Mouse (Mus musculus): Measurements from ENCODE around the gene Arel1. TPM values are rescaled to one million over a fixed set of nuclear protein-coding genes. Genes with fewer than 3 reads are reported as not detected.

Arel1 gene
- total RNA-seq, 2 experiments from 2014 or later, result 115 to 117 TPM

- DNase-seq (ENCODE audit: extremely low spot score in 1 of 2, low spot score in 1 of 2), result no peak
Observed at GRCm38 (mm10) chr12:84907627-84908480, 62.8 kb downstream of the Arel1 start.

DNA sequence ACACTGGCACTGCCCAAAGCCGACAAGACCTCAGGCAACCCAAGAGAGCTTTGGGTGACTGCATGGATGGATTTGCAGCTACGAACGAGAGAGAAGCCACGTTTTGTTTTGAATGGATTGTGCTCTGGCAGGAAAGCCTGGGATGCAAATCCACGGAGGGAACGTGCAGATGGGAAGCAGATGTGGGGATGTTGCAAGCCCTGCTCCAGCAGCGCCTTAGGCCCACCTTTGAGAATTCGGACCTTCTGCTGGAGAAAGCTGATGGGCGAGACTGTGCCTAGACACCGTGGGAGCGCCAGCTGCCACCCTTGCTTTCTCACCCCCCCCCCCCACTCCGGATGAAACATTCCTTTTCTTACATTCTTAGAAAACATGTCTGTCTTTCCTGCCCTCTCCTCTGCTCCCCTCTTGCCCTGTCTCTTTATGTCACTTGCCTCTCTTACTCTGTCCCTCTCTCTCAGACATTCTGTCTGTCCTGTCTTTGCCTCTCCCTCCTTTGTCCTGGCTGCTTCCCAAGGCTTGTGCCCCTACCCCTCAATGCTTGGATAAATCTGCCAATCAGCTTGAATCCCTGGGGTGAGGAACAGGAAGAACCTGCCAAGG lies 63.6 kb downstream of the Arel1 start:
- no peak for DNase-seq (ENCODE audit: extremely low spot score in 1 of 2, low spot score in 1 of 2)

GRCm38 (mm10) chr12:84904399-84904798 lies 66.3 kb downstream of the Arel1 start:
- no peak for DNase-seq (ENCODE audit: extremely low spot score in 1 of 2, low spot score in 1 of 2)

DNA sequence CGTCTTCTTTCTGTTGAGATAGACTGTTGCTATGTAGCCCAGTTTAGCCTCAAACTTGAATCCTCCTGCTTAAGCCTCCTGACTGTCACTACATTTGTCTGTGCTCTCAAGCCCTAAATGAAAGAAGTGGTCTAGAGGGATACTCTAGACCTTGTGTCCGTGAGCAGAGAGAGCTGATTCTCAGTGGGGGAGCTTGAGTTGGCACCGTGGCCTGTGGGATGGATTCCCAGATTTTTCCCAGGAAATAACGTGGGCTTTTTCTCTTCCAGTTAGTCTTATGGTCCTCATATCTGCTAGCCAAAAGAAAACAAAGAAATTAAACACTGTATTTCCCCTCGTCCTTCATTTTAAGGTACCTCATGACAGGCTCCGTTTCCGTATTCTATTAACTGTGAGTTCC lies 70.4 kb downstream of the Arel1 start:
- DNase-seq (ENCODE audit: extremely low spot score in 1 of 2, low spot score in 1 of 2), result no peak

GRCm38 (mm10) chr12:84897322-84897721 lies 73.4 kb downstream of the Arel1 start:
- DNase-seq (ENCODE audit: extremely low spot score in 1 of 2, low spot score in 1 of 2), result no peak

GRCm38 (mm10) chr12:84896235-84896634 lies 74.5 kb downstream of the Arel1 start:
- DNase-seq (ENCODE audit: extremely low spot score in 1 of 2, low spot score in 1 of 2), result no peak

GRCm38 (mm10) chr12:84893648-84894628 lies 76.8 kb downstream of the Arel1 start:
- no peak for DNase-seq (ENCODE audit: extremely low spot score in 1 of 2, low spot score in 1 of 2)

GRCm38 (mm10) chr12:84890289-84890688 lies 80.4 kb downstream of the Arel1 start:
- no peak for DNase-seq (ENCODE audit: extremely low spot score in 1 of 2, low spot score in 1 of 2)

GRCm38 (mm10) chr12:84885107-84885876 lies 85.4 kb downstream of the Arel1 start:
- DNase-seq (ENCODE audit: extremely low spot score in 1 of 2, low spot score in 1 of 2), result no peak

GRCm38 (mm10) chr12:84884423-84885076 lies 86.2 kb downstream of the Arel1 start:
- DNase-seq (ENCODE audit: extremely low spot score in 1 of 2, low spot score in 1 of 2), result no peak

GRCm38 (mm10) chr12:84882796-84883195 lies 87.9 kb downstream of the Arel1 start:
- DNase-seq (ENCODE audit: extremely low spot score in 1 of 2, low spot score in 1 of 2), result no peak

DNA sequence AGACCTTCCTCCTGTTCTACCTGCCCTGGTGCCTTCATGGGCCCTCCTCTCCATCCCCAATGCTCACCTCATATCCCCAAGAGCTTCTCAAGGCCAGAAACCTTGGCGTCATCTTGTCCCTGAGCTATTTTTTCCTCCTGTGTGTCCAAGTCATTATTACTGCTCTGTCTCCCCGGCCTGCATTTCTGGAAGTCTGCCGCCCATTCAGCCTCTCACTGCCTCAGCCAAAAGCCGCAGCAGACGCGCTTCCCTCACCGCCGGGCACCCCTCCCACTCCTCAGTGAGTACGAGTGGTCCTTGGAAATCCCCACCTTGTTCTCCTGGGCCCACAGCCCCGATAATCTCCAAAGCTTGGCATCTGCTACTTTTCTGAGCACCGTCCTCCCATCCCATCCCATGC lies 90.6 kb downstream of the Arel1 start:
- DNase-seq (ENCODE audit: extremely low spot score in 1 of 2, low spot score in 1 of 2), result no peak

GRCm38 (mm10) chr12:84876481-84877121 lies 94.1 kb downstream of the Arel1 start, which contains the start of gene Ltbp2:
Ltbp2 (minus strand) TSS chr12:84876532.
- peak; percentile 60 to 77 for DNase-seq (ENCODE audit: extremely low spot score in 1 of 2, low spot score in 1 of 2)

GRCm38 (mm10) chr12:84875761-84876480 lies 94.8 kb downstream of the Arel1 start:
- DNase-seq (ENCODE audit: extremely low spot score in 1 of 2, low spot score in 1 of 2), result no peak

DNA sequence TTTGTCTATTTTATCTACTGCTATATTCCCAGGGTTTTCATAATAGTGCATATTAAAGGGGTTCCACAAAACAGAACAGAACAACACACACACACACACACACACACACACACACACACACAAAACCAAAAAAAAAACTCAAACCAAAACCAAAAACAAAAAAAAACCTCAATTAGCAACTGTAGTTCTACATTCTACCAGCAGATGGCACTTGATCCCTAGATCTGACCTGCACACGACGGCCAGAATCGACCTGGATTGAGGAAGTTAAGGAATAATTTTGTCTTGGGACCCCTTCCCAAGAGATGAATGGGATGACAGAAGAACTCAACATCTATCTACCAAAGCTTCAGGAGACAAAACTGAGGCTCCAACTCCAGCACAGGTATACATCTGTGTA lies 97.3 kb downstream of the Arel1 start:
- no peak for DNase-seq (ENCODE audit: extremely low spot score in 1 of 2, low spot score in 1 of 2)

DNA sequence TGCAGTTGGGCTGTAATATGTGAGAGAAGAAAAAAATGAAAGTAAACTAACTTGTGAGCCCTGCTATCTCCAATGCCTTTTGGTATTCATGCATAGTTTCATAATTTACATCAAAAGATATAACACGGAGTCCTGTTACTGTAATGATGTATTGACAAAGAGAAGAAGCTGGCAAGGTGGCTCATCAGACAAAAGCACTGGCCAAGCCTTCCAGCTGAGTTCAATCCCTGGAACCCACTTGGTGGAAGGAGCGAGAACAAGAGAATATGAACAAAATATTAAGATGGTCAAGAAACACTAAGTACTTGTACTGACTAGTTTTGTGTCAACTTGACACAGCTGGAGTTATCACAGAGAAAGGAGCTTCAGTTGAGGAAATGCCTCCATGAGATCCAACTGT lies 98.4 kb downstream of the Arel1 start:
- no peak for DNase-seq (ENCODE audit: extremely low spot score in 1 of 2, low spot score in 1 of 2)
